Mouse (Mus musculus): Measurements from ENCODE around the gene Negr1.

The Negr1 gene

DNA sequence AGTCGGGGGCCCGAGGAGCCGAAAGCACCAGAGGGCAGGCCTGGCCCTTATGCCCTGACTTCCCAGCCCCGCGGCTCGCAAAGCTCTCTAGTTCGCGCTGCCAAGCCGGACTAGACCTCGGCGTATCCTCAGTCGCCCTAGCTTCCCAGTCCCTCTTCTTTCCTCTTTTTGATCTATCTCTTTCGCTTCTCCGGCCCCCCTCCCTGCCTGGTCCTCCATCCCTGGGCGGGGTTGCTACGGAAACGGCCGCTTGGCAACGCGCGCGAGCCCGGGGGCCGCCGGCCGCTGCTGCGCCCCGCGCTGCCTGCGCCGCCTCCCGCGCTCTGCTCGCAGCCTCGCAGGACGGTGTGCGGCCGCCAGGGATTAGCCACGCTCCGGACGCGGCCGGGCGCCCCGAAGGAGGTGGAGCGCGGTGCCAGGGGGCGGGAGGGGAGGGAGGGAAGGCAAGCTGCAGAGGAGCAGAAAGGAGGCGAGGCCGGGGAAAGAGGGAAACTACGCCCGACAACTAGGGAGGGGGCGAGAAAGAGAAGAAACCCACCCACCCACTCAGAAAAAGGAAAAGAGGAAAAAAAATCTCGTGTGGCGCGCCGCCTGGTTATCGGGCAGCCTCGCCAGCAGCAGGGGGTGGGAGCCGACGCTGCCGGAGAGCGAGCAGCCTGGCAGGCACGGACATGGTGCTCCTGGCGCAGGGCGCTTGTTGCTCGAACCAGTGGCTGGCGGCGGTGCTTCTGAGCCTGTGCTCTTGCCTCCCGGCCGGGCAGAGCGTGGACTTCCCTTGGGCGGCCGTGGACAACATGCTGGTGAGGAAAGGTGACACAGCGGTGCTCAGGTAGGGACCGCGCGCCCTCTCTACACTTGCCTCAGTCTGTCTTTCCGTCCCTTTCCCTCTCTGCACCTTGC, at the start of gene Negr1:
TSS of gene Negr1 (plus strand) at position 271 of the 900 bp plus-strand sequence.
- DNase-seq (ENCODE audit: low read depth, low spot score) = peak; percentile 73

DNA sequence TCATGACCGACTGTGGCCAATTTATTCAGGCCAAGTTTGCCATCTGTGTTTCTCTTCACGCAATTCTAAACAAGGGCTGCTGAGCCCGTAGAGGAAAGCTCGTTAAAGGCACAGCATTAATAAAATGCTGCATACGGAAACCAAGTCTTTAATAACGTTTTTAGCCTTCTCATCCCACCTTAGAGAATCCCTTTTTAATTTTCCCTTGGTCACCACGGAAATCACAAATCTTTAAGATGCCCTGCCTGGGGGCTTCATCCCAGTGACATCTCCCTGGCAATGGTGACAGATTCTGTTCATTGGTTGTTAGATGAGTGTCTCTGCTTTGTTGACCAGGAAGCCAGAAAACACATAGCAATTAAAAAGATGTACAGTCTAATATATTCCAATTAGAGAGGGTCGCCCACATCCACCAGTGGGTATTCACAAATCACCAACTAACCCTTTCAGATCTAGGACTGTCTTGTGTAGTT, 35.1 kb upstream of the Negr1 start:
- DNase-seq (ENCODE audit: low read depth, low spot score) = no peak

GRCm38 (mm10) chr3:156527231-156527995, 34.2 kb upstream of the Negr1 start:
- DNase-seq (ENCODE audit: low read depth, low spot score) = no peak

GRCm38 (mm10) chr3:156559441-156559825, 2.2 kb upstream of the Negr1 start:
- no peak for DNase-seq (ENCODE audit: low read depth, low spot score)

- DNase-seq (ENCODE audit: low read depth, low spot score) = no peak
These were observed 1.6 kb upstream of the Negr1 start for GRCm38 (mm10) chr3:156559826-156560471.

GRCm38 (mm10) chr3:156560766-156561165, 828 bp upstream of the Negr1 start:
- DNase-seq (ENCODE audit: low read depth, low spot score) = peak; percentile 83

DNA sequence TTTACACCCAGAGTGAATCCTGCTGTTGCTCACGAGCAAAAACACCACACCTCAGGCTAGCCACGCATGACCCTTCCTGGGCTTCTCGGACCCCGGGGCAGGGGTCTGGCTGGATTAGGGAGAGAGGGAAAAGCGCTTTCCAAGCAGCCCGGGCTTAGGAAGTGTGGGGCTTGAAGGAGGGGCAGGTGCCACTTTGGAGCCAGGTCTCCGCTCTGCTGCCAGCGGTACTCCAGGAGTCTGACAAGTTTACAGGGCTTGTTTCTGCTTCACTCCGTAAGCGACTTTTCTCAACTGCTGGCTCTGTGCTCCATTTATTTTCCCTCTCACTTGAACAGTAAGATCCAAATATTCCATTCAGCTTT, 811 bp downstream of the Negr1 start:
- DNase-seq (ENCODE audit: low read depth, low spot score) = no peak

- DNase-seq (ENCODE audit: low read depth, low spot score) = no peak
These were observed 1.2 kb downstream of the Negr1 start for GRCm38 (mm10) chr3:156562796-156563195.

GRCm38 (mm10) chr3:156563353-156563752, 1.8 kb downstream of the Negr1 start:
- DNase-seq (ENCODE audit: low read depth, low spot score) = no peak

- DNase-seq (ENCODE audit: low read depth, low spot score) = no peak
These were observed 11.9 kb downstream of the Negr1 start for GRCm38 (mm10) chr3:156573465-156573864.

DNA sequence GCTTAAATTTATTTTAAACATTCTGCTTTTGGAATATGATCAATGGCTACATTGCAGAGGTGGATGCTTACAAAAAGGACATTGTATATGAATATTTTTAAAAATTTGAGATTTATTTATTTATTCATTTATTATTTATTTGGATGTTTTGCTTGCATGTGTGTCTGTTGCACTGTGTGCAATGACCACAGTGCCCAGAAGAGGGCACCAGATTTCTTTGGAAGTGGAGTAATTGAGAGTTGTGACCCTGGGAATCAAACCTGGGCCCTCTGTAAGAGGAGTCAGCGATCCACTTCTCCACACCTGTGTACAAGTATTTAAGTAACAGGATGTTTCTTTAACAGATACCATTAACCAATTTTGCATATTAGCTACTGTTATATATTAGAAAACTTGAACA, 14.7 kb downstream of the Negr1 start:
- no peak for DNase-seq (ENCODE audit: low read depth, low spot score)

DNA sequence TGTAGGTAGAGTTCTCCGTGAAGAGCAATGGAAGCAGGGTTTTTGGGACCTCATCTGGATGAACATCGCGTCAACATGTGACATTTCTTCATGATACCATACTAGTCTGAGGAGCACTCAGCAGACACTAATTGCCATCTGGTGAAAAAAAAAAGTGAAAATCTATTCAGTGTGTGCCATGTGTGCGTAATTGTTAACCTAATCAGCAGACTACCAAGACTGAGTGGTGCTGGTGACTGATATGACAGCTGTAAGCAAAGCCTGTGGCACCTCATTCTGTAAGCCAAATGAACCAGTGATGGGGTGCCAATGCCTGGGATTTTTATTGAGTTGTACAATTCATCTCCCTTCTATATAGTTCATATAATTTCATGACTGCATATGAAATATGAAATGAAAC, 29.0 kb downstream of the Negr1 start:
- DNase-seq (ENCODE audit: low read depth, low spot score) = no peak

DNA sequence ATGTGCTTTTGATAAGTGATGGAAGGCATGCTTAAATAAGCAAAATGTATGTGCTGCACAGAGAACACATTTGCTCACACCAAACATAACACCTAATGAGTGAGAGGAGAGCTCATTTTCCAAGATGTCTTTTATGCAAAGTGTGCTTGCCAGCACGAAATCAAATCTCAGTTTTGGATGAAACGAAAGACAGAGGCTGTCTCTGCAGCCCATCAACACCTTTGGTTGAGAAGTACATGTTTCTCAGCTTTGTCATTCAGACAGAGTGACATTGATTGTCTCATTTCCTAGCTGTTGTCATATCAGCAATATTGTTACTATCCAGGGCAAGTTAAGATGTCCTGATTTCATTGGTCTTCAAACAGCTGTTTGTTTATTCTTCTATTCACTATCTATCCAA, 29.5 kb downstream of the Negr1 start:
- DNase-seq (ENCODE audit: low read depth, low spot score) = no peak

DNA sequence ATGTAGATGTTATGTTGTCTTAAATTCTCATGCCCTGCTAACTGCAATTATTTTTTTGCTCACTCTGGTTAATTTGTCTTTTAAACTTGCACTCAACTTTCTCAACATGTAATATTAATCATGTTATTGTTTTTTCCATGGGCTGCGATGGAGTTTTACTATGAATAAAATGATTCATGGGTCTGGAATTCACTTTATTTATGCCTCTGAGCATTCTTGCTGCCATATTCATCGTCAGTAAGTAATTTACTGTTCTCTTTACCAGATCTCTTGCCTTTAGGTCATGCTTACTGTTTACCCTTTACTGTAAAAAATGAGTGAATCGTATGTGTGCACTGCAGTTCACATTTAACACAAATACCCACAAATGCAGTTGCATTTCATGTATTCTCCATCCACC, 45.3 kb downstream of the Negr1 start:
- DNase-seq (ENCODE audit: low read depth, low spot score) = no peak

DNA sequence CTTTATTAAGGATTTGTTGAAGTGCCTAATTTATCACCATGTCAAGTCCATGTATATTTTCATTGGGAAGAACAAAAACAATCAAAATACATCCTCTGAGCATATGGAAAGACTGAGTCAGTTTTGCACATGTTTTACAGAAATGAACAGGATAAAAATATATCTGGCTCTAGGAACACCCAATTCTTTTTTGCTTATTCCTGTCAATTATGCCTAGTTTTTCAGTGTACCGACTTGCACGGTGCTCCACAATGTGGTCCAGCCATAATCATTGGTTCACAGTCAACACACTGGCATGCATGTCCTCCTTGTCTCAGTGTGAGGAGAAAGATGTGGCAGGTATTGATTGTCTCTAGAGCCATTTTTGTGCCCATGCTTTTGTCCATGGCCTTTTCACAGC, 58.3 kb downstream of the Negr1 start:
- no peak for DNase-seq (ENCODE audit: low read depth, low spot score)

DNA sequence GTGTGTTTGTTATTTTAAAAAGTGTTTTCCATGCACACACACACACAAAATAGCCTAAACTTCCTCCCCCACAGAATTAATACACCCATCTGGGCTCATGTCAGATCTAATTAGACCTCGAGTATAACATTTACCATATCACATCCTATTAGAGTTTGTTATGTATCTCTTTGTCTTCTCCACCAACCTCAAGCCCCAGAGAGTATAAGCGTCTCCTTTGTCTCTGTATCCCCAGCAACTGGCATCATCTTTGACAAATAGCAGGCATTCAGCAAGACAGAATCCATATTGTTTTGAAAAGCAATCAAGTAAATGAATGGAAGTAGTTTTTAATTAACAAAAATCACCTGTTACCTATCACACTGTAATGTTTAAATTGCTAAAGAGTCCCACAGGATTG, 67.0 kb downstream of the Negr1 start:
- no peak for DNase-seq (ENCODE audit: low read depth, low spot score)

- DNase-seq (ENCODE audit: low read depth, low spot score) = no peak
These were observed 71.3 kb downstream of the Negr1 start for GRCm38 (mm10) chr3:156632942-156633341.

- no peak for DNase-seq (ENCODE audit: low read depth, low spot score)
These were observed 77.8 kb downstream of the Negr1 start for GRCm38 (mm10) chr3:156639382-156639781.

GRCm38 (mm10) chr3:156643710-156644363, 82.2 kb downstream of the Negr1 start:
- DNase-seq (ENCODE audit: low read depth, low spot score) = peak; percentile 64

DNA sequence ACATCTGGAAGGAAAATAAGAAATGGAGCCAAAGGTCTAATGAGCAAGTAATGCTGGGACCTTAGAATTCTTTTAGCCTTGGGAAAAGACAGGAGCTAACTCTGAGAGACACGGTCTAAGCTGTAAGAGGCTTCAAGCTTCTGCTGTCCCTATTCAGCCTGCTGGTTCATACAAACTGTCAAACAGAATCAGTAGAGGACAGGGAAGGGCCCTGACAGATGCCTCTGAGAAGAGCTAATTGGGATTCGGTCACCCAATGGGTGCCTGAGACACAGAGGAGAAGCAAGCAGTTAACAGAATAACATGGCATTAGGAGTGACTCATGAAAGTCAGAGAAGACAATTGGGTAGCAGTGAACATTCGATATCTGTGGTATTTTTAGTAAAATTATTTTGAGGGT, 86.8 kb downstream of the Negr1 start:
- DNase-seq (ENCODE audit: low read depth, low spot score) = no peak

DNA sequence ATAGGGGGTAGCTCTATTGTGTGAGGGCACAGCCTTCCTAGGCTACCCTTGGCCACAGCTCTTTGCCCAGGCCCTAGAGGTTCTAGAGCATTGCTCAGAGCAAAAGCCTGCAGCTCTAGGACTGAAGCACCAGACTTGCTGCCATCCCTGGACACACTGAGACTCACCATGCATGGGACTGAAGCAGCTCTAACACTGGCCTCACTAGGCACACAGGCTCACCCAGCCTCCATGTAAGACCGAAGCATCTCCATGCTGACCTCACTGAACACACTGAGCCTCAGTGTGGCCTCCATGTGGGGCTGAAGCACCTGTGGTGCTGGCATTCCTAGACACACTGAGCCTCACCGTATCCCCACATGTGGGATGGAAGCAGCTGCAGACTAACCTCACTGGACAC, 101.0 kb downstream of the Negr1 start:
- DNase-seq (ENCODE audit: low read depth, low spot score) = no peak

GRCm38 (mm10) chr3:156672560-156672959, 111.0 kb downstream of the Negr1 start:
- no peak for DNase-seq (ENCODE audit: low read depth, low spot score)

Measured in mesoderm, embryonic 11.5 days (tissue).